Mouse (Mus musculus) kidney, adult 2 months (tissue): Measurements from ENCODE around the gene Zfp626.

ENCODE experiments used
- CTCF ChIP-seq: fragments of 200-500 bp; conservative IDR thresholded peaks from 2 replicates; pipeline ENCODE4 v1.5.1; 2011; ENCODE audit warnings: low read depth, mild to moderate bottlenecking, control low read depth, low read length, moderate library complexity, mixed read lengths; ENCODE audit not compliant: insufficient read depth, insufficient read length
- POLR2A ChIP-seq: fragments of 200-500 bp; IDR thresholded peaks from one replicate; pipeline ENCODE4 v1.6.1; 2011; ENCODE audit warnings: low read depth, low read length, control low read depth

GRCm38 (mm10) chr7:27840104-27840503 is 33.1 kb downstream of the Zfp626 start:
- TF ChIP-seq CTCF: no peak
- TF ChIP-seq POLR2A: no peak
